Mouse (Mus musculus) MN1 (cell line): ENCODE measurements around the gene Sfpq.

Experiments
- DNase-seq: peaks from one replicate; pipeline ENCODE4 v3.0.0-alpha.2; 2016; ENCODE audit warnings: low spot score

Gene Sfpq

GRCm38 (mm10) chr4:127027228-127028190 lies 6.4 kb downstream of the Sfpq start:
- peak; percentile 82 for DNase-seq

- DNase-seq: no peak
Measured at GRCm38 (mm10) chr4:127037158-127037557, 16.0 kb downstream of the Sfpq start.

- no peak for DNase-seq
Measured at GRCm38 (mm10) chr4:127037908-127038827, 17.0 kb downstream of the Sfpq start.

- no peak for DNase-seq
Measured at GRCm38 (mm10) chr4:127038828-127039349, 17.8 kb downstream of the Sfpq start.

GRCm38 (mm10) chr4:127039871-127040483 lies 18.9 kb downstream of the Sfpq start:
- DNase-seq: no peak

- no peak for DNase-seq
Measured at GRCm38 (mm10) chr4:127043540-127043939, 22.4 kb downstream of the Sfpq start.

GRCm38 (mm10) chr4:127051121-127051520 lies 30.0 kb downstream of the Sfpq start:
- DNase-seq: no peak

- no peak for DNase-seq
Measured at GRCm38 (mm10) chr4:127053071-127053470, 31.9 kb downstream of the Sfpq start.

- DNase-seq: no peak
Measured at GRCm38 (mm10) chr4:127054522-127055198, 33.5 kb downstream of the Sfpq start.

GRCm38 (mm10) chr4:127060585-127061290 lies 39.6 kb downstream of the Sfpq start, which contains the start of gene Zmym1:
Gene Zmym1 (minus strand): TSS chr4:127061152.
- peak; percentile 87 for DNase-seq

- no peak for DNase-seq
Measured at GRCm38 (mm10) chr4:127064051-127064450, 42.9 kb downstream of the Sfpq start.

GRCm38 (mm10) chr4:127074915-127075314 lies 53.8 kb downstream of the Sfpq start:
- no peak for DNase-seq

- peak; percentile 88 for DNase-seq
Measured at GRCm38 (mm10) chr4:127076875-127077548, 55.9 kb downstream of the Sfpq start, which contains the start of gene Zmym6. Gene Zmym6 (plus strand): TSS chr4:127077383.

- DNase-seq: no peak
Measured at GRCm38 (mm10) chr4:127080806-127081205, 59.7 kb downstream of the Sfpq start.

GRCm38 (mm10) chr4:127083131-127083530 lies 62.0 kb downstream of the Sfpq start:
- no peak for DNase-seq

GRCm38 (mm10) chr4:127085761-127086160 lies 64.6 kb downstream of the Sfpq start:
- DNase-seq: no peak
